In genomic region chr4:134102742-134103119, GRCm38 (mm10) we compare ENCODE assay signal across 1 mouse cellular context.
A peak's percentile ranks its signal among the peaks of the same experiment; 100 is the strongest.
TF ChIP-seq lines count a peak whose summit lies in the region.

No protein-coding gene starts in this region.

TF ChIP-seq in MEL, 35 proteins besides CTCF, POLR2A, EP300 and RAD21 (continued from another document):
- 0 out of 2 replicates have a peak, but pooled peaks have one; percentile 19 for TF ChIP-seq GATA1 (IDR thresholded peaks at IDR 0.05; ENCODE audit: low read depth, low read length)
- TF ChIP-seq SMC3 (IDR thresholded peaks at IDR 0.05; ENCODE audit: low read depth, low read length), result no peak
- no peak; the same call in 1 of the 2 replicates for TF ChIP-seq MAFK (IDR thresholded peaks at IDR 0.05; ENCODE audit: borderline replicate concordance, low read depth, low read length)
- TF ChIP-seq ELF1 (IDR thresholded peaks at IDR 0.05; ENCODE audit: low read depth, low read length), result no peak
- no peak; the same call in 1 of the 2 replicates for TF ChIP-seq ETS1 (IDR thresholded peaks at IDR 0.05; ENCODE audit: low read depth, low read length)
- TF ChIP-seq USF2 (IDR thresholded peaks at IDR 0.05; ENCODE audit: borderline replicate concordance in 1 of 2, insufficient read depth in 1 of 2, low read depth in 1 of 2, low read length in 2 of 2), result no peak
- TF ChIP-seq CHD1 (IDR thresholded peaks at IDR 0.05; ENCODE audit: low read depth, low read length), result 0 out of 2 replicates have a peak, but pooled peaks have one; percentile 65
- TF ChIP-seq MEF2A (IDR thresholded peaks at IDR 0.05; ENCODE audit: extremely low read depth, insufficient replicate concordance, low read depth, low read length, poor library complexity, severe bottlenecking), result no peak
- TF ChIP-seq UBTF (IDR thresholded peaks at IDR 0.05; ENCODE audit: borderline replicate concordance, insufficient read depth, low read depth, low read length), result no peak
- TF ChIP-seq SIN3A (IDR thresholded peaks at IDR 0.05; ENCODE audit: low read length), result peak; percentile 19
- peak; percentile 87 for TF ChIP-seq MXI1 (IDR thresholded peaks at IDR 0.05; ENCODE audit: low read depth, low read length)
